Mouse (Mus musculus) kidney, adult 2 months (tissue): Measurements from ENCODE around the gene Polr1b. TPM values are rescaled to one million over a fixed set of nuclear protein-coding genes. Genes with fewer than 3 reads are reported as not detected.
A peak's percentile ranks its signal among the peaks of the same experiment; 100 is the strongest.

Experiments
- DNase-seq: peaks from one replicate; pipeline ENCODE4 v3.0.0; 2021
- H3K27ac ChIP-seq: fragments of 200-500 bp; 2 replicates; pipeline ENCODE4 v1.5.1; 2012; ENCODE audit warnings: low read depth, low read length, control low read depth, inconsistent platforms; ENCODE audit not compliant: insufficient read depth
- H3K27me3 ChIP-seq: fragments of 200-500 bp; replicated peaks from 2 replicates; pipeline ENCODE4 v1.6.1; 2012; ENCODE audit warnings: mild to moderate bottlenecking, moderate library complexity, low read length, inconsistent platforms; ENCODE audit not compliant: control insufficient read depth, insufficient read depth
- H3K36me3 ChIP-seq: fragments of 200-500 bp; 2 replicates; pipeline ENCODE4 v1.6.1; 2012; ENCODE audit warnings: mild to moderate bottlenecking, moderate library complexity, low read length, inconsistent platforms; ENCODE audit not compliant: control insufficient read depth, insufficient read depth
- H3K4me1 ChIP-seq: fragments of 200-500 bp; 2 replicates; pipeline ENCODE4 v1.6.1; 2011; ENCODE audit warnings: low read length; ENCODE audit not compliant: control insufficient read depth, insufficient read depth
- H3K4me3 ChIP-seq: fragments of 200-500 bp; 2 replicates; pipeline ENCODE4 v1.5.1; 2011; ENCODE audit warnings: mild to moderate bottlenecking, low read depth, low read length, control low read depth; ENCODE audit not compliant: insufficient read depth
- CTCF ChIP-seq: fragments of 200-500 bp; conservative IDR thresholded peaks from 2 replicates; pipeline ENCODE4 v1.5.1; 2011; ENCODE audit warnings: low read depth, mild to moderate bottlenecking, control low read depth, low read length, moderate library complexity, mixed read lengths; ENCODE audit not compliant: insufficient read depth, insufficient read length
- POLR2A ChIP-seq: fragments of 200-500 bp; IDR thresholded peaks from one replicate; pipeline ENCODE4 v1.6.1; 2011; ENCODE audit warnings: low read depth, low read length, control low read depth
- WGBS: fragments of 180-500 bp; shearing (Covaris S2); methylation state at CpG from one replicate; pipeline ENCODE4 v1.1.7; 2018; 5-methylcytosine and 5-hydroxymethylcytosine counted together
- polyA plus RNA-seq: library from polyadenylated mRNA; depleted of rRNA; stranded (reverse); fragments of >200 nt; gene quantifications from 2 replicates; pipeline ENCODE4 v1.2.3, GENCODE M21; 2012

Polr1b gene
- polyA plus RNA-seq, 1 experiment: 16.7 TPM

DNA sequence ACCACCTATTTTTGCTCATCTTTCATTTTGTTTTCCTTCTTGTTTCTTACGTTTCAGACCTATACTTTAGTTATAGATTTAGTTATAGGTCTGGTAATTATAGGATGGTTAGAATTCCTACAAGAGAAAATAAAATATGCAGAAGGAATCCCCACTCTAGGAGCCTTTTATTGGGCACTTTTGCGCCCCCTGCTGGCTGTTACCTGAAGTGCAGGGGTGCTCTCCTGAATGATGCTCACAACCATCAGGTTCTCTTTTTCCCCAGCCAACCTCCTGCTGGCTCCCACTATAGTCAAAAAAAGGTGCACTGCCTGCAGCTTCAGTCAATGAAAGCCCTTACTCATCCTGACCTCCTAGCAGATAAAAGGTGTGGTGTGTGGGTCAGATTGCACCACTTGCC, 15.8 kb upstream of the Polr1b start:
- Histone ChIP-seq H3K36me3 (no peaks in the 10 kb centered on the region), H3K4me1 (no peaks in the 10 kb centered on the region), H3K27me3 (no peaks in the 10 kb centered on the region), H3K4me3 (no peak overlapping the region), H3K27ac (no peak overlapping the region)
- no peak for DNase-seq
- WGBS: 62% methylated on average over 2 of the region's 2 CpGs
- TF ChIP-seq POLR2A (no peak), CTCF (peak; percentile 66)

DNA sequence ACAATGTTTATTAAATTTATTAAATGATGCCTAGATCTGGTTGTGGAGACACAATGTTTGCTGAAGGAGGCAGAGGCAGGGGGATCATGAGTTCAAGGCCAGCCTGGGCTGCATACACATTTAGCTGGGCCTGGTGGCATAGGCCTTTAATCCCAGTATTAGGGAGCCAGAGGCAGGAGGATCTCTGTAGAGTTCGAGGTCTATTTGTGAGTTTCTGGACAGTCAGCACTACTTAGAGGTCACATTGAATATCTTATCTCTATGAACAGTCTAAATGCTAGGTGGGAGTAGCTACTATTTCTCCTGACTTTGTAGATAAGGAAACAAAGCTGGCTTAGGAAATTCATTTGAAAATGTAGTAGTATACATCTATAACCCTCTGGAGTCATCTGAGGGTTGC, 13.3 kb upstream of the Polr1b start:
- WGBS: 91% methylated on average over 1 of the region's 1 CpGs
- Histone ChIP-seq H3K4me3 (no peak overlapping the region), H3K36me3 (no peaks in the 10 kb centered on the region), H3K4me1 (no peaks in the 10 kb centered on the region), H3K27me3 (no peaks in the 10 kb centered on the region), H3K27ac (no peak overlapping the region)
- DNase-seq: no peak
- TF ChIP-seq CTCF (no peak), POLR2A (no peak)

DNA sequence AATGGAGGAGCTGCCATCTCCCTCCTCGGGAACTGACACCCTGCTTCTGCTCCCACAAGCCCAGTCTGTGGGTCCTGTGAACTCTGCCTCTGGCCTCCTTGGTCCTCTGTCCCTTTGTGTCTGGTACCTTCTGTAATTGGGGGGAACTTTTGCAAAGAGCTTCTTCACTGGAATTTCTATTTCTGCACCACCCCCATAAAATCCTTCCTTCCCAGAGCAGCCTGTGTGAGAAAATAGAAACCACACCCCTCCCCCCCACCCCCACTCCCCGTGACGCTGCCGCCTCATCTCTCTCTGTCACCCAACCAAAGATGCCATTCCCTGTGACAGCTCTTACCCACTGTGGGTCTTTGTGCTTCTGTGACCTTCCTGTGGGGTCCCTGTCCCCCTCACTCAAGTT, 10.4 kb upstream of the Polr1b start:
- H3K27ac ChIP-seq: no peak overlapping the region
- no peak for DNase-seq
- TF ChIP-seq POLR2A: no peak
- peaks cover 2% of the 10 kb centered on the region; the same call in 1 of the 2 replicates for H3K4me1 ChIP-seq
- H3K4me3 ChIP-seq: no peak overlapping the region
- no peaks in the 10 kb centered on the region for H3K27me3 ChIP-seq
- H3K36me3 ChIP-seq: no peaks in the 10 kb centered on the region
- WGBS: 84% methylated on average over 4 of the region's 4 CpGs

DNA sequence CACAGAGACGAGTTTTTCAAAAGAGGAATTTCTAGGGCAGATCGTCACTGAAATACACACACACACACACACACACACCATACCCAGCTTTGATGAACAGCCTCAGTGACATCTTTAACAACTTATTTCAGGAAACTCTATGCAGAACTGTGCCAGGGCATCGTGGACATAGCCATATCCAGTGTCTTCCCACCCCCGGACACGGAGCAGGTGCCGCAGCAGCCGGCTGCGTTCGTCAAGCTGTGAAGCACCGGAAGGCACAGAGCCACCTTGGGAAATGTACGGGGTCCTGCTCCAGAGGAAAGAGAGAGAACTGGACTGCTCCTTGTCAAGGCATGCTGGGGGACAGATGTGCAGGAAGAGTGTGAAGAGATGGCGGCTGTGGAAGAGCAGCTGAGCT, 8.0 kb upstream of the Polr1b start:
- 79% methylated on average over 12 of the region's 12 CpGs for WGBS
- DNase-seq: no peak
- no peak for TF ChIP-seq POLR2A
- no peak for TF ChIP-seq CTCF

DNA sequence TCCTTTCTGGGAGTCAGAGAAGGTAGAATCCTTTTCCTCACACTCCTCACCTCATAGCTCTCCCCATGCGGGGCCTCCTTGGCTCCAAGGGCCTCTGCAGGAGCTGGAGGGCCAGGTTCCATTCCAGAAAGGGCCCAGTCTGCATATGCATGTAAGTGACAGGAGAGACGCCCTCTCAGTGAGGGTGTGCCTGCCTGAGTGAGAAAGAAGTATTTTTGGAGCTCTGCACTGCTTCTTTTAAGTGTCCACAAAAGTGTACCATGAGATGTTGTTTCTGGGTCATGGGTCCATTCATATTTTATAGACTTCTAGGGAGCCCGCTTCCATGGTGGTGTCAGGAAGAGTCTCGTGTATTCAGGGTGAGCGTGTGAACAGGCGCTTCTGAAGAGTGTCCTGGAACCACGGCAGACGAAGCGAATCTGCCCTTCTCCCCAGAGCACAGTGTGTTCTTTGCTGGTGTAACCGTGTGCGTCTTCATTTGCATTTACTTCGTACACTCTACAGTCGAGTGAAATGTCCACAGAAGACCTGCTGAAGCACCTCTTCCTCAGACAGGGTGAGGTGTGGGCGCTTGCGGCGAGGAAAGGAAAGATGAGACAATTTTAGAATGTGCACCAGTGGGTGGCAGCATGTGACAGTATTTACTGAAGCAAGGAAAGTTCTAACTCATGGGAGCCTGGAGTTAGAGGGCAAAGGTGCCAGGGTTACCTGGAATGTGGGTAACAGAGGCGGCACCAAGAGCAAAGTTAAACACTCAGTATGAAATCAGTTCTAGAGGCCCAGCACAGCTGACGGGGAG, 6.7 kb upstream of the Polr1b start:
- Histone ChIP-seq H3K4me1 (peaks cover 2% of the 10 kb centered on the region; the same call in 1 of the 2 replicates), H3K4me3 (no peak overlapping the region), H3K27me3 (no peaks in the 10 kb centered on the region), H3K36me3 (no peaks in the 10 kb centered on the region), H3K27ac (no peak overlapping the region)
- 73% methylated on average over 18 of the region's 18 CpGs for WGBS
- DNase-seq: peak; percentile 81
- TF ChIP-seq CTCF (peak; percentile 52), POLR2A (no peak)

More for the DNA sequence above, 8.0 kb upstream of the Polr1b start:
- Histone ChIP-seq H3K4me1 (peaks cover 2% of the 10 kb centered on the region; the same call in 1 of the 2 replicates), H3K4me3 (no peak overlapping the region), H3K27me3 (no peaks in the 10 kb centered on the region), H3K36me3 (no peaks in the 10 kb centered on the region), H3K27ac (no peak overlapping the region)

DNA sequence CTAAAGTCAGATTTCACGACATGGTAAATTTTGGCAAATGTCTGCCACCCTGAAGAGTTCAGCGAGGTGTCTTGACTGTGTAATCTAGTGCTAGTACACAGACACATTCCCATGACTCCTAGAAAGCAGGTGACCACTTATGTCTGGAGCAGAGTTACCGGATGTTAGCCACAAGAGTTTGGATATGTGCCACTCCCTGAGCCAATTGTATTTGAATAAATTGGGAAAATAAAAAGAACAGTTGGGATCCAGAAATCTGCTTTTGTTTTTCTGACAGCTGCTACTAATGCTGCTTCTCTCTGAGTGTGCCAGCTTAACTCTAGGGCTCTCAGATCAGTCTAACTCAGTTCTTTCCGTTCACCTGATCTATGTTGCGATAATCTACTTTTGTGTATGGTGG, 12.1 kb downstream of the Polr1b start:
- 91% methylated on average over 5 of the region's 5 CpGs for WGBS
- peaks cover 4% of the 10 kb centered on the region for H3K36me3 ChIP-seq
- no peaks in the 10 kb centered on the region for H3K27me3 ChIP-seq
- no peak for TF ChIP-seq POLR2A
- no peak for TF ChIP-seq CTCF
- DNase-seq: no peak
- H3K4me1 ChIP-seq: peaks cover 8% of the 10 kb centered on the region; the same call in 1 of the 2 replicates
- no peak overlapping the region for H3K27ac ChIP-seq
- no peak overlapping the region for H3K4me3 ChIP-seq

DNA sequence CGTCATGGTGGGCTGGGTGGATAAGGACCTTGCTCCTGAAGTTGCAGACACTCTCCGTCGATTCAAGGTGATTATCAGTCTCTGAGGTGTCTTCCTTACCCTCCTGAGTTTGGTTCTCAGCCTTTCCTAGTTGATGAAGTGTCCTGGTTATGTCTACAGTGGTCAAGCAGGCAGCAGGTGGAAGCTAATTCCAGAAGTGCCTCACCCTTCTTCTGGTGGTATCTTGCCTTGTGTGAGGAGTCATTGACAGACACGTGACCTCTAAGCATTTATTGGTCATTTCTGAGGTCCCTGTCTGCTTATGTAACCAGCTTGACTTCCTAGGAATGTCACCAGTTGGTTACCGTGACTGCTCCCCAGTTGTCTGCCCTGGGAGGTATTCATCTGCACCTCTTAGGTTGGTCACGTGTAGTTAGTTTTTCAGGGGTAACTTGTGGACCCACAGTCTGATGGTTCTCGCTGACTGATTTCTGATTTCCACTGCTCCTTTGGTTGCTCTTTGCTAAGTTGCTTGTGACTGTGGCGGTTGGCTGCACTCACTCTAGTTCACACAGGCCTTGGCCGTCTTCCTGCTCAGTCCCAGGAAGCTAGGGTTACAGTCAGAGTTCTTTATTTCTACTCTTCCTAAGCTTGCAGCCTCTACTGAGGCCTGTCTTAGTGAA, 15.0 kb downstream of the Polr1b start:
- H3K36me3 ChIP-seq: peaks cover 1% of the 10 kb centered on the region
- H3K27me3 ChIP-seq: no peaks in the 10 kb centered on the region
- peak overlapping the region; percentile 88 for H3K27ac ChIP-seq
- H3K4me3 ChIP-seq: no peak overlapping the region
- 54% methylated on average over 9 of the region's 9 CpGs for WGBS
- H3K4me1 ChIP-seq: peaks cover 8% of the 10 kb centered on the region; the same call in 1 of the 2 replicates
- peak; percentile 71 for DNase-seq
- TF ChIP-seq POLR2A (no peak), CTCF (no peak)
